ENCODE assay signal across 8 mouse cellular contexts in genomic region chr2:129174474-129174873, GRCm38 (mm10). TPM values are rescaled to one million over a fixed set of nuclear protein-coding genes. Genes with fewer than 3 reads are reported as not detected.
DNase-seq lines count a peak whose midpoint lies in the region; ATAC-seq and TF ChIP-seq lines count a peak whose summit lies in the region.

No protein-coding gene starts in this region.

- H3K9ac ChIP-seq in kidney, postnatal 0 days (ENCODE audit: low read depth, low read length), result no peak overlapping the region
- H3K9ac ChIP-seq in midbrain, embryonic 13.5 days (replicated peaks), result no peak overlapping the region

- peak; percentile 80 for DNase-seq in CD4-positive, CD25-positive, alpha-beta regulatory T cell, adult 2 months (ENCODE audit: low read depth, low spot score)
- peak; percentile 61 for DNase-seq in T-cell, adult 2 months (ENCODE audit: low spot score)
- DNase-seq in embryo, embryonic 10.5 days (ENCODE audit: low spot score), result peak; percentile 64
- DNase-seq in heart, adult 9 months (ENCODE audit: low spot score in 2 of 2), result peak; percentile 30 to 48
- peak; percentile 75 for DNase-seq in kidney, postnatal 0 days (ENCODE audit: low spot score)
- peak; percentile 61 to 63 for DNase-seq in lung, adult 18-20 months
- peak; percentile 61 to 64 for DNase-seq in right cerebral cortex, postnatal 10 days (ENCODE audit: low spot score in 2 of 2)

- no peaks in the 10 kb centered on the region for H3K4me1 ChIP-seq in kidney, postnatal 0 days (replicated peaks; ENCODE audit: insufficient read depth, low read length)
- H3K4me1 ChIP-seq in midbrain, embryonic 13.5 days (replicated peaks), result peaks cover 4% of the 10 kb centered on the region; the same call in 1 of the 2 replicates

- H3K4me3 ChIP-seq in kidney, postnatal 0 days (replicated peaks; ENCODE audit: low read depth, low read length), result no peak overlapping the region
- H3K4me3 ChIP-seq in midbrain, embryonic 13.5 days (replicated peaks), result no peak overlapping the region

- H3K27me3 ChIP-seq in kidney, postnatal 0 days (ENCODE audit: insufficient read depth, low read length), result no peaks in the 10 kb centered on the region
- H3K27me3 ChIP-seq in midbrain, embryonic 13.5 days, result no peaks in the 10 kb centered on the region

- no peak overlapping the region for H3K4me2 ChIP-seq in kidney, postnatal 0 days (ENCODE audit: low read length)
- H3K4me2 ChIP-seq in midbrain, embryonic 13.5 days (replicated peaks), result no peak overlapping the region

- WGBS in kidney, postnatal 0 days, result 36% methylated on average over 7 of the region's 7 CpGs
- 50% methylated on average over 7 of the region's 7 CpGs for WGBS in midbrain, embryonic 13.5 days

- H3K27ac ChIP-seq in kidney, postnatal 0 days, result no peak overlapping the region
- H3K27ac ChIP-seq in midbrain, embryonic 13.5 days, result no peak overlapping the region

- H3K36me3 ChIP-seq in kidney, postnatal 0 days (ENCODE audit: insufficient read depth, low read length), result no peaks in the 10 kb centered on the region
- H3K36me3 ChIP-seq in midbrain, embryonic 13.5 days, result no peaks in the 10 kb centered on the region

- 0 out of 2 replicates have a peak, but pooled peaks have one; percentile 52 for ATAC-seq in kidney, postnatal 0 days (replicated peaks; ENCODE audit: low FRiP score, low read depth)
- no peak for ATAC-seq in midbrain, embryonic 13.5 days

- no peaks in the 10 kb centered on the region for H3K9me3 ChIP-seq in kidney, postnatal 0 days (replicated peaks; ENCODE audit: low read length)
- no peaks in the 10 kb centered on the region for H3K9me3 ChIP-seq in midbrain, embryonic 13.5 days

- TF ChIP-seq CTCF in kidney, postnatal 0 days (IDR thresholded peaks at IDR 0.05; ENCODE audit: low read depth), result peak; percentile 84

RNA-seq across cellular contexts. Expression of gene Slc20a1, which starts 24.1 kb away (rescaled TPM):
- polyA plus RNA-seq in kidney, postnatal 0 days (2015; fragmentation: Nextera tagmentation; extraction: Ambion mirVana), result 12.4 and 15.2 TPM in 2 replicates
- polyA plus RNA-seq in midbrain, embryonic 13.5 days (2015; fragmentation: Nextera tagmentation; extraction: Ambion mirVana), result 52.4 and 53.1 TPM in 2 replicates

RNA-seq across cellular contexts. Expression of gene Chchd5, which starts 45.0 kb away (rescaled TPM):
- 24.9 and 26.8 TPM in 2 replicates for polyA plus RNA-seq in kidney, postnatal 0 days (2015; fragmentation: Nextera tagmentation; extraction: Ambion mirVana)
- 29.2 and 30.4 TPM in 2 replicates for polyA plus RNA-seq in midbrain, embryonic 13.5 days (2015; fragmentation: Nextera tagmentation; extraction: Ambion mirVana)
